Mouse (Mus musculus) spleen, adult 12 weeks (tissue): ENCODE results near the gene Ankub1.

ENCODE experiments used
- DNase-seq: peaks from one replicate; pipeline ENCODE4 v3.0.0; 2022; ENCODE audit warnings: low spot score

Gene Ankub1

DNA sequence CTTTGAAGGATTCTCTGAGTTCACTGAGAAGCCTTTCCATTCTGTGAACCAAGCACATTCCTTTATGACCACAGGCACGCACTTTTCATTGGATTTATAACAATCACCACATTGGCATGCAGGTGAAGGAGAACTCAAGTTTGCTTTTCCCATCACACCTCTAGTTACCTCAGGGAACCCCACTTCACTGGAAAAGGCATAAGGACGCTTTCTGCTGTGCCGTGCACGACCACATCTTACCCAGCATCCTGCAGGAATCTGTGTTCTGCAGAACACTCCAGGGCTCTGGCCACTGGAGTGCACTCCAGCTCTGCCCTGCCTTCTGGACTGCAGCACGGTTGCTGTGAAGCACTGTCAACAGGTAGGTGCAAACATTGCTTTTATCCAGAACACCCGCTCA, 55.0 kb downstream of the Ankub1 start:
- no peak for DNase-seq

DNA sequence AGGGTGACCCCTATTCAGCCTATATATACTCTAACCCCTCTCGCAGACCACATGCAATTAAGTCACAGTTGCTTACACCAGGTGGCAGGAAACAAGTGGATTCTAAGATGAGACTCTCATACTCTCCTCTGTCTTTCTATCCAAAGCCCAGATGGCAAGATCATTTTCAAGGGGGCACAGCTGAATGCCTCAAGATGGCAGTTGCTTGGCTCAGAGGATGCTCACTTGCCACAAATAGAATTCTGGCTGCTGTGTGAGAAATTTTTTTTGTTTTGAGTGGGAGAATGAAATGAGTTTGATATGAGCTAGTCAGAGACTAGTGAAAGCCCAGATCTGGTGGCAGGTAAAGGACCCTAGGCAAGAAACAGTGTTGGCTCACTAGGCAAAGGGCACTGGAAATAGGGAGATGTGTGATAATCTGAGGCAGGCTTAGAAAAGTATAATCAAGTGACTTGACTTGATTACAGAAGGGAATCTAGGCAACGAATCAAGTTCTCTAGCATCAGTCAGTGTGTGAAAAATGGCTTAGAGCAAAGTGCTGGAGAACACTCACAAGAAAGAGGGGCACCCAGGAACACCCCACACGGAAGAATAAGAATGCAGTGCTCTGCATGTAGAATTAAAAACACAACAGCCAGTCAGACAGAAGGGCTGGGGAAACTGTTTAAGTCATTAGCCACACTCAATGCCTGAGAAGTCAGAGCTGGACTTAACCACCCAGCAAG, 57.7 kb downstream of the Ankub1 start:
- DNase-seq: no peak

DNA sequence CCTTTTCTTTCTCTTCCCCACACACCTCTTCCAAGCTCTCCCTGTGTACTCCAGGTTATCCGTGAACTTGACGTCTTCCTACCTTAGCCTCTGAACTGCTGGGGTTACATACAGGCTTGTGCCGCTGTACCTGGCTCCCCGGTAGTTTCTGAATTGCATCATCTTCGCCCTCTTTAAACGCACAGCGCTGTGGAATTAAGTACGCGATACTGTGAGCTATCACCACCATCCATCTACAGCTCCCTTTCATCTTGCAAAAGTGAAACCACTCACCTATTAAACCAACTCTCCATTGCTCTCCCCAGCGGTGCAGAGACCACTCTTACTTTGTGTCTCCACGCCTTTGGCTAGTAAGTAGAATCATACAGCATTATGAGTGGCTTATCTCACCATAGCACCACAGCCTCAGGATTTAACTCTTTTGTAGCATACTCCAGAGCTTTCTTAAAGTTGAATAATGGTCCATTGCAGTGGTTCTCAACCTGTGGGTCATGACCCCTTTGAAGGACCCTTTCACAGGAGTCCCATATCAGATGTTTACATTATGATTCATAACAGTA, 65.6 kb downstream of the Ankub1 start:
- no peak for DNase-seq

DNA sequence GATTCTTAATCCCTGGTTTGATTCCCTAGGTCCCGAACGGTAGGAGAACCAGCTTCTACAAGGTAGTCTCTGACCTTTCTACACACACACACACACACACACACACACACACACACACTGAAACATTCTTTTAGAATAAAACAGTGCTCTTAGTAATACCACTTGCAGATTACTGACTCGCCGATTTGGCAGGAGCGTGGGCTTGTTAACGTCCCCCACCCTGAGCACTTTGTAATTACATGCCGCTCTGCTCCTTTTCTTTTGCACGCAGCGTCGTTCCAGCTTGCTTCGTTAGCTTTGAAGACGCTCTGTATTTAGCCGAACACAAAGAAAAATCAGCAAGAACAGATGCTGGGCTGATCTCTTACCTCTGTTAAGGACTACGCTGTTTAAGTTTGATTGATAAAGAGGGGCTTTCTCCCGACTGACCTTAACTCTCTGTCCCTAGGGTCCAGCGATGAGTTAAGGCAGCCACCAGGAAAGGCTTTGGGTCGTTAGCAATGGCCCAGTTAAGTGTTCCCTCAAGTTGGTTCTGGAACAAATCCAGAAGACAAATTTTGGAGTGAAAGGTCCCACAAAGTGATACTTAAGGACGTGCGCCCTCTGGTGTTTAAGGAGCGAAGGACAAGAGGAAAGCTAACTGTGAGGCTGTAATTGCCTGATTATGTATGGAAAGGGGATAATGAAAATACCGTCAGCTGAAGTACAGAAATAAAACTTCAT, 67.2 kb downstream of the Ankub1 start:
- DNase-seq: peak; percentile 4

DNA sequence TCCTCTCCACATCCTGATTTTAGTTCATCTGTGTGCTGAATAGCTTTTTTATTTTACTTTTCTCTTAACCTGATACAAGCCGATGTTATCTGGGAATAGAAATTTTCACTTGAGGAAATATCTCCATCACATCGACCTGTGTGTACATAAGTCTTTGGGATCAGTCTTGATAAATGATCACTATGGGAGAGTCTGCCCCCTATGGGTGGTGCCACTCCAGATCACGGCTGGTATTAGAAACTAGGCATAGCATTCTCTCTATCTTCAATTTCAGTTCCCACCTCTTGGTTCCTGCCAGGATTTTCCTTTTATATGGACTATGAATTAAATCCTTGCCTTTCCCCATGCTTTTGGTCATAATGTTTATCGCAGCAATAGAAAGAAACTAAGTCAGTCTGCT, 72.9 kb downstream of the Ankub1 start:
- DNase-seq: no peak

DNA sequence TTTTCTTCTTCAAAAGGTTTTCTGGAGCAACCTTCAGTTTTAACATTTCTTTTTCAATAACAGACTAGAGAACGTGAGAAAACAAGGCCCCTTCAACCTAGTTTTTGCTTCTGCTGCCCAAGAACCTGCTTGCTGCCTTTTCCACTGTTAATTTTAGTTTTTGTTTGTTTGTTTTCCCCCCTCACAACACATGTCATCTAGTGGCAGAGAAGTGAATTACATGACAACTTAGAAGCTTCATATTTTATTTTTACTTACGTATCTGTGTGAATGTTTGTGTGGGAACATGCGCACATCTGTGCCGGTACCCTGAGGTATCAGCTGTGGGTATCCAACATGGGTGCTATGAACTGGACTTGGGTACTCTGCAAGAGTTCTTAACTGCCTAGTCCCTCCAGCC, 76.9 kb downstream of the Ankub1 start:
- no peak for DNase-seq

DNA sequence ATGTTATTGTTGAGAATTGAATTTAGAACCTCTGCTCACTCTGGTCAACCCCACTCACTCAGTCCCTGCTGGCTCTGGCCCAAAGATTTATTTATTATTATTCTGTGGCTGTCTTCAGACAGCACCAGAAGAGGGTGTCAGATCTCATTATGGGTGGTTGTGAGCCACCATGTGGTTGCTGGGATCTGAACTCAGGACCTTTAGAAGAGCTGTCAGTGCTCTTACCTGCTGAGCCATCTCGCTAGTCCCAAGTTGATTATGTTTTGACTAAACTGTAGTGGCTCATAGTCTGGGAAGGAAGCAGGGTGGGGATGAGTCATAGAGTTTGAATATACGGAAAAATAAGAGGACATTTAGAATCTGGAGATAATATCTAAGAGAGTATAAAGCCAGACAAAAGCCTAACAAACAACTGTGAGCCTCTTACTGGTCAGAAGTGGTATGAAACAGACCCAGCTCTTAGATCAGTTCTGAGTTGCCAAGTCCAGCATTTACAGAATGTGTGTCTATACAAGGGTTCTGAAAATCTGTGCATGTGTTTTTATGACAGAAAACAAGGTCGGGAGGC, 80.1 kb downstream of the Ankub1 start:
- no peak for DNase-seq

DNA sequence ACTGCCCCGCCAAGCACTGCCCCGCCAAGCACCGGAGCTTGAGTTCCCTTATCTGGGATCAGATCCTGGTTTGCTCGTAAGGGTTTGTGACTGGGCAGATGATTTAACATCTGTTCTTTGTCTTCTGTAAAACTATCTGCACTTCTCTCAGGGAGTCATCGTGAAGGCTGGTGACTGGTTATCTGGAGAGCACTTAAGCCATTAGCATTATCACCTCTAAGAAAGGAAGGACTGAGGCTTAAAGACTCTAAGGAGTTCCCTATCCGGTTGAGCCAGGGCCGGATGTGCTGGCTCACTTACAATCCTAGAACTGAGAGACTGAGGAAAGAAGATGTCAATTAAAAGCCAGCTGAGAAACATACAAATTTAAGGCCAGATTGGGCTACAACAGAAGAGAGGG, 80.8 kb downstream of the Ankub1 start:
- no peak for DNase-seq
